Mouse (Mus musculus): ENCODE measurements around the gene Kcnh4.
A peak's percentile ranks its signal among the peaks of the same experiment; 100 is the strongest.

Gene Kcnh4

GRCm38 (mm10) chr11:100705095-100705747 lies 54.5 kb downstream of the Kcnh4 start:
- peak; percentile 92 for DNase-seq

- peak; percentile 97 for DNase-seq
Observed at GRCm38 (mm10) chr11:100703851-100704531, 55.8 kb downstream of the Kcnh4 start, which contains the start of gene Dhx58. Gene Dhx58 (minus strand): TSS chr11:100704271.

GRCm38 (mm10) chr11:100703366-100703765 lies 56.4 kb downstream of the Kcnh4 start:
- peak; percentile 92 for DNase-seq

- peak; percentile 90 for DNase-seq
Observed at GRCm38 (mm10) chr11:100702906-100703305, 56.8 kb downstream of the Kcnh4 start.

- peak; percentile 96 for DNase-seq
Observed at GRCm38 (mm10) chr11:100702081-100702851, 57.5 kb downstream of the Kcnh4 start.

- peak; percentile 97 for DNase-seq
Observed at GRCm38 (mm10) chr11:100701301-100701700, 58.4 kb downstream of the Kcnh4 start.

- DNase-seq = peak; percentile 84
Observed at GRCm38 (mm10) chr11:100700710-100701109, 59.0 kb downstream of the Kcnh4 start.

GRCm38 (mm10) chr11:100697921-100698320 lies 61.8 kb downstream of the Kcnh4 start:
- peak; percentile 86 for DNase-seq

- DNase-seq = peak; percentile 97
Observed at GRCm38 (mm10) chr11:100694926-100695325, 64.8 kb downstream of the Kcnh4 start.

GRCm38 (mm10) chr11:100693154-100693553 lies 66.6 kb downstream of the Kcnh4 start:
- no peak for DNase-seq

- no peak for DNase-seq
Observed at GRCm38 (mm10) chr11:100692164-100692616, 67.6 kb downstream of the Kcnh4 start, which contains the start of gene Zfp385c. Gene Zfp385c (minus strand): TSS chr11:100692455.

- DNase-seq = peak; percentile 89
Observed at GRCm38 (mm10) chr11:100690389-100690788, 69.4 kb downstream of the Kcnh4 start.
